Mouse (Mus musculus): ENCODE results near the gene Vmn1r170. TPM values are rescaled to one million over a fixed set of nuclear protein-coding genes. Genes with fewer than 3 reads are reported as not detected.
"Not testable (repeated sequence)": the region's sequence is repeated elsewhere in the genome, so short reads cannot be mapped to it uniquely, and the experiment has no call there.

Gene Vmn1r170
- polyA plus RNA-seq (2016; fragmentation: Nextera tagmentation; extraction: Ambion mirVana) = not detected in 2 replicates

DNA sequence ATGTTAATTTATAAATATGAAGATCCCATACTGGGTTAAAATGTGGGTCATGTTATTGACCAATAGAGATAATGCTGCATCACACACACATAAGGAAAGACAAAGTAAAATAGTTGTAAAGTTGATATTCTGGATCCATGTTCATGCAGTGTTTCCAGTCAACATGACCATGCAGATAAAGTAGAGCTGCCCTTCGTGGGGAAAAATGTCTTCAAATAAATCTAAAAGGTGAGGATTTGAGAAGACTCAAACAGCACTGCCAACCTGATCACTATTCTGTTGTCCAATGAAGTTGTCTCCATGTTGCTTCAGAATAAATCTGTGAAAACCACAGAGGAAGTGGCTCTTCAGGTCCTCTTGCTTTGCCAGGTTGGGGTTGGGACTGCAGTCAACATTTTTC is at the start of gene Vmn1r170:
TSS of gene Vmn1r170 (plus strand) at position 301 of the 400 bp plus-strand sequence.
- not testable (repeated sequence) for H3K9me3 ChIP-seq; DNase-seq (ENCODE audit: low spot score); H3K27ac ChIP-seq; H3K4me1 ChIP-seq; H3K36me3 ChIP-seq; H3K27me3 ChIP-seq (ENCODE audit: insufficient read depth, poor library complexity, severe bottlenecking); H3K4me3 ChIP-seq
- WGBS = 33% methylated on average over 1 of the region's 1 CpGs

DNA sequence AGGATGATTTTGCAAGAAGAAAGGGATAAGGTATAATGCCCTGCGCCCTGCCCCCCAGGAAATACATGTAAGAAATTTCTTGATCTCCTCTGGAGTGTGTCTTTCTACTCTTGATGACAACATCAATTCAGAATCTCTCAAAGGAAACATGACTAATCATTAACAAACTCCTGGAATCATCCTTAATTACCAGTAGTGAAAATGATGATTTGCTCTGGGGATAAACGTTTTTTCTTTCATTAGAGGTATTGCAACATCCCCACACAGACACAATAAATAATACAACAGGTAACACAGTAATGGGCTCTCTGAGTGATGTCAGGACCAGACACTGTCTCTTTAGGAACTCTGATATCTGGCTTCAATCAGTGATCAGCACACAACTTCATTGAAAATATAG is 30.7 kb upstream of the Vmn1r170 start, which contains the start of gene Vmn1r169:
TSS of gene Vmn1r169 (plus strand) at position 301 of the 400 bp plus-strand sequence.
- H3K4me3 ChIP-seq; H3K36me3 ChIP-seq; H3K27ac ChIP-seq; DNase-seq (ENCODE audit: low spot score); H3K9me3 ChIP-seq; H3K27me3 ChIP-seq (ENCODE audit: insufficient read depth, poor library complexity, severe bottlenecking); H3K4me1 ChIP-seq: not testable (repeated sequence)
- 57% methylated on average over 1 of the region's 2 CpGs for WGBS

GRCm38 (mm10) chr7:23630422-23630821 is 24.4 kb downstream of the Vmn1r170 start, which contains the start of gene Vmn1r171:
Gene Vmn1r171 (plus strand): TSS chr7:23630722.
- Histone ChIP-seq H3K36me3 (no peaks in the 10 kb centered on the region), H3K9me3 (0 out of 2 replicates have a peak, but pooled peaks cover 11% of the 10 kb centered on the region), H3K4me1 (no peaks in the 10 kb centered on the region), H3K4me3 (no peak within 1 kb of the TSS), H3K27me3 (ENCODE audit: insufficient read depth, poor library complexity, severe bottlenecking) (no peaks in the 10 kb centered on the region), H3K27ac (no peak within 1 kb of the TSS)
- no peak for DNase-seq (ENCODE audit: low spot score)

Other genes starting within 250 kb of the Vmn1r170 start
- gene Nlrp5, start 220.3 kb upstream of the Vmn1r170 start, polyA plus RNA-seq (2016; fragmentation: Nextera tagmentation; extraction: Ambion mirVana) = not detected in 2 replicates
- gene Vmn1r167, start 99.0 kb upstream of the Vmn1r170 start, polyA plus RNA-seq (2016; fragmentation: Nextera tagmentation; extraction: Ambion mirVana) = not detected in 2 replicates
- not detected in 2 replicates for gene Vmn1r168, start 66.4 kb upstream of the Vmn1r170 start, polyA plus RNA-seq (2016; fragmentation: Nextera tagmentation; extraction: Ambion mirVana)
- not detected in 2 replicates for gene Vmn1r169, start 30.6 kb upstream of the Vmn1r170 start, polyA plus RNA-seq (2016; fragmentation: Nextera tagmentation; extraction: Ambion mirVana)
- gene Vmn1r171, start 24.5 kb downstream of the Vmn1r170 start, polyA plus RNA-seq (2016; fragmentation: Nextera tagmentation; extraction: Ambion mirVana) = not detected in 2 replicates
- gene Vmn1r172, start 52.1 kb downstream of the Vmn1r170 start, polyA plus RNA-seq (2016; fragmentation: Nextera tagmentation; extraction: Ambion mirVana) = not detected in 2 replicates
- gene Vmn1r173, start 94.5 kb downstream of the Vmn1r170 start, polyA plus RNA-seq (2016; fragmentation: Nextera tagmentation; extraction: Ambion mirVana) = not detected in 2 replicates
- gene Vmn1r174, start 146.1 kb downstream of the Vmn1r170 start, polyA plus RNA-seq (2016; fragmentation: Nextera tagmentation; extraction: Ambion mirVana) = not detected in 2 replicates
- gene Vmn1r175, start 204.5 kb downstream of the Vmn1r170 start, polyA plus RNA-seq (2016; fragmentation: Nextera tagmentation; extraction: Ambion mirVana) = not detected in 2 replicates
- not detected in 2 replicates for gene Vmn1r176, start 231.2 kb downstream of the Vmn1r170 start, polyA plus RNA-seq (2016; fragmentation: Nextera tagmentation; extraction: Ambion mirVana)

Measured in heart, embryonic 10.5 days (tissue).